Mouse (Mus musculus) layer of hippocampus, adult 9-11 months (tissue): ENCODE measurements at regions not wholly inside any gene's neighbourhood (a gene's known extent, or its start where the extent isn't known, plus 50 kb on each side); places are given as distances from the start of the nearest gene placed in this dataset.
"Not testable (repeated sequence)": the region's sequence is repeated elsewhere in the genome, so short reads cannot be mapped to it uniquely, and the experiment has no call there.

Experiments used
- DNase-seq: peaks from one replicate; pipeline ENCODE4 v3.0.0; 2022

GRCm38 (mm10) chr2:128270377-128271129, 144.7 kb downstream of the Bcl2l11 start:
- DNase-seq, result no peak

GRCm38 (mm10) chr2:128272789-128273188, 147.0 kb downstream of the Bcl2l11 start:
- DNase-seq, result no peak

- DNase-seq, result no peak
Measured at GRCm38 (mm10) chr2:128273292-128273691, 147.5 kb downstream of the Bcl2l11 start.

- DNase-seq, result no peak
Measured at GRCm38 (mm10) chr2:128276337-128276736, 150.5 kb downstream of the Bcl2l11 start.

GRCm38 (mm10) chr2:128277387-128278123, 151.7 kb downstream of the Bcl2l11 start:
- no peak for DNase-seq

- DNase-seq, result no peak
Measured at GRCm38 (mm10) chr2:128278124-128278432, 152.2 kb downstream of the Bcl2l11 start.

GRCm38 (mm10) chr2:128278608-128279081, 152.8 kb downstream of the Bcl2l11 start:
- no peak for DNase-seq

GRCm38 (mm10) chr2:128279127-128279710, 153.4 kb downstream of the Bcl2l11 start:
- DNase-seq, result no peak

GRCm38 (mm10) chr2:128282591-128282990, 156.8 kb downstream of the Bcl2l11 start:
- DNase-seq, result no peak

- peak; percentile 66 for DNase-seq
Measured at GRCm38 (mm10) chr2:128284822-128285421, 159.1 kb downstream of the Bcl2l11 start.

GRCm38 (mm10) chr2:128285457-128285856, 159.6 kb downstream of the Bcl2l11 start:
- peak; percentile 29 for DNase-seq

- no peak for DNase-seq
Measured at GRCm38 (mm10) chr2:128288138-128288551, 162.3 kb downstream of the Bcl2l11 start.

GRCm38 (mm10) chr2:128290609-128291008, 164.8 kb downstream of the Bcl2l11 start:
- no peak for DNase-seq

GRCm38 (mm10) chr2:128294610-128295009, 168.8 kb downstream of the Bcl2l11 start:
- DNase-seq, result no peak

GRCm38 (mm10) chr2:128295018-128295424, 169.2 kb downstream of the Bcl2l11 start:
- no peak for DNase-seq

GRCm38 (mm10) chr2:128295726-128296234, 169.9 kb downstream of the Bcl2l11 start:
- DNase-seq, result no peak

GRCm38 (mm10) chr2:128296423-128296822, 170.6 kb downstream of the Bcl2l11 start:
- not testable (repeated sequence) for DNase-seq

- DNase-seq, result no peak
Measured at GRCm38 (mm10) chr2:128296897-128297296, 171.1 kb downstream of the Bcl2l11 start.

GRCm38 (mm10) chr2:128297821-128298220, 172.0 kb downstream of the Bcl2l11 start:
- no peak for DNase-seq

GRCm38 (mm10) chr2:128298996-128299395, 173.2 kb downstream of the Bcl2l11 start:
- DNase-seq, result no peak

- no peak for DNase-seq
Measured at GRCm38 (mm10) chr2:128301709-128302108, 175.9 kb downstream of the Bcl2l11 start.

GRCm38 (mm10) chr2:128304063-128304712, 178.3 kb downstream of the Bcl2l11 start:
- DNase-seq, result no peak

GRCm38 (mm10) chr2:128306693-128307092, 180.9 kb downstream of the Bcl2l11 start:
- no peak for DNase-seq
